Mouse (Mus musculus): ENCODE results near the gene Syncrip.

GRCm38 (mm10) chr9:88520849-88521483 lies 38.6 kb upstream of the Syncrip start:
- no peak for TF ChIP-seq CTCF (IDR thresholded peaks at IDR 0.05; ENCODE audit: low read depth)
- TF ChIP-seq EP300 (optimal IDR thresholded peaks at IDR 0.05): no peak
